Mouse (Mus musculus) brain, embryonic 14.5 days (tissue): ENCODE measurements around the gene Dxo.
A peak's percentile ranks its signal among the peaks of the same experiment; 100 is the strongest.

ENCODE experiments used
- CTCF ChIP-seq: fragments of 200-500 bp; IDR thresholded peaks from 2 replicates; pipeline ENCODE4 v1.5.1; 2012; ENCODE audit warnings: inconsistent platforms, mild to moderate bottlenecking, moderate library complexity, borderline replicate concordance; ENCODE audit not compliant: insufficient read depth, insufficient read length; ENCODE audit errors: extremely low read depth
- POLR2A ChIP-seq: fragments of 200-500 bp; IDR thresholded peaks from 2 replicates; pipeline ENCODE4 v1.6.1; 2012; ENCODE audit warnings: mild to moderate bottlenecking, inconsistent platforms, borderline replicate concordance; ENCODE audit not compliant: poor library complexity, insufficient read depth, insufficient read length, severe bottlenecking; ENCODE audit errors: extremely low read depth

GRCm38 (mm10) chr17:34836856-34837221 is at the start of gene Dxo, which contains the start of gene Stk19:
- TF ChIP-seq CTCF = no peak
- TF ChIP-seq POLR2A = peak; percentile 84
